Mouse (Mus musculus) thymus, adult 2 months (tissue): ENCODE measurements at regions not wholly inside any gene's neighbourhood (a gene's known extent, or its start where the extent isn't known, plus 50 kb on each side); places are given as distances from the start of the nearest gene placed in this dataset.
"Not testable (repeated sequence)": the region's sequence is repeated elsewhere in the genome, so short reads cannot be mapped to it uniquely, and the experiment has no call there.

ENCODE experiments used
- DNase-seq: peaks from one replicate; pipeline ENCODE4 v3.0.0; 2021
- H3K27ac ChIP-seq: fragments of 200-500 bp; 2 replicates; pipeline ENCODE4 v1.5.1; 2012; ENCODE audit warnings: low read length, control low read depth; ENCODE audit not compliant: control insufficient read depth, insufficient read depth
- H3K27me3 ChIP-seq: fragments of 200-500 bp; 2 replicates; pipeline ENCODE4 v1.6.1; 2012; ENCODE audit warnings: mild to moderate bottlenecking, low read length, moderate library complexity, mixed read lengths; ENCODE audit not compliant: control insufficient read depth, insufficient read depth
- H3K36me3 ChIP-seq: fragments of 200-500 bp; 2 replicates; pipeline ENCODE4 v1.6.1; 2012; ENCODE audit warnings: mild to moderate bottlenecking, low read length, moderate library complexity; ENCODE audit not compliant: control insufficient read depth, insufficient read depth
- H3K4me1 ChIP-seq: fragments of 200-500 bp; replicated peaks from 2 replicates; pipeline ENCODE4 v1.6.1; 2012; ENCODE audit warnings: low read length; ENCODE audit not compliant: control insufficient read depth, insufficient read depth
- H3K4me3 ChIP-seq: fragments of 200-500 bp; 2 replicates; pipeline ENCODE4 v1.5.1; 2012; ENCODE audit warnings: mild to moderate bottlenecking, low read length, control low read depth, moderate library complexity; ENCODE audit not compliant: control insufficient read depth, insufficient read depth
- CTCF ChIP-seq: fragments of 200-500 bp; IDR thresholded peaks from 2 replicates; pipeline ENCODE4 v1.5.1; 2012; ENCODE audit warnings: mild to moderate bottlenecking, control low read depth, low read length, moderate library complexity, borderline replicate concordance; ENCODE audit not compliant: control insufficient read depth, poor library complexity, insufficient read depth; ENCODE audit errors: extremely low read depth
- POLR2A ChIP-seq: fragments of 200-500 bp; IDR thresholded peaks from 2 replicates; pipeline ENCODE4 v1.6.1; 2012; ENCODE audit warnings: mild to moderate bottlenecking, low read length, control low read depth, moderate library complexity; ENCODE audit not compliant: control insufficient read depth, poor library complexity, insufficient read depth; ENCODE audit errors: extremely low read depth
- WGBS: fragments of 180-500 bp; shearing (Covaris S2); methylation state at CpG from one replicate; pipeline ENCODE4 v1.1.7; 2018; 5-methylcytosine and 5-hydroxymethylcytosine counted together

DNA sequence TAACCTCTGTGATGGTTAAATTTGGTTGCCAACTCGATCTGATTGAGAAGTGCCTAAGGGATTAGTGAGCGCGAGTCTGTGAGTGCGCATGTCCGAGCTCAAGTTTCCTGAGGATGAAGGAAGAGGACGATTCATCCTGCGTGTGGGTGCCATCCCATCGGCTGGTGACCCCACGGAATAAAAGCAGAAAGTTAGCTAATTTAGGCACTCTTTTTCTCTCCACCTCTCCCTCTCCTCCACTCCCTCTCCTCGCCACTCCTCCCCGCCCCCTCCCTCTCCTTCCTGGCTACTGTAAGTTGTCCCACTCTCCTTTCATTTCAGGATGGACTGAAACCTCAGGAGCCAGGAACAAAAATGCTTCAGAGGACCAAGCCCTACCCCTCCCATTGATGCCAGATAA lies 168.9 kb upstream of the Gm10131 start:
- Histone ChIP-seq H3K4me3 (no peak overlapping the region), H3K27ac (no peak overlapping the region), H3K27me3 (no peaks in the 10 kb centered on the region), H3K36me3 (no peaks in the 10 kb centered on the region), H3K4me1 (peaks cover 10% of the 10 kb centered on the region)
- TF ChIP-seq POLR2A (no peak), CTCF (no peak)
- DNase-seq: no peak
- WGBS: no CpG with 5 or more reads among the region's 11 CpGs

GRCm38 (mm10) chr8:34275977-34276660 lies 164.6 kb upstream of the Gm10131 start:
- Histone ChIP-seq H3K4me1 (peaks cover 8% of the 10 kb centered on the region), H3K36me3 (no peaks in the 10 kb centered on the region), H3K27ac (no peak overlapping the region), H3K27me3 (no peaks in the 10 kb centered on the region), H3K4me3 (no peak overlapping the region)
- WGBS: 34% methylated on average over 7 of the region's 7 CpGs
- TF ChIP-seq POLR2A (no peak), CTCF (no peak)
- no peak for DNase-seq

GRCm38 (mm10) chr8:34274796-34275195 lies 163.3 kb upstream of the Gm10131 start:
- H3K4me3 ChIP-seq, H3K27me3 ChIP-seq, H3K4me1 ChIP-seq, DNase-seq, H3K27ac ChIP-seq, H3K36me3 ChIP-seq: not testable (repeated sequence)
- WGBS: 97% methylated on average over 2 of the region's 2 CpGs

GRCm38 (mm10) chr8:34274171-34274570 lies 162.6 kb upstream of the Gm10131 start:
- Histone ChIP-seq H3K36me3 (no peaks in the 10 kb centered on the region), H3K27ac (no peak overlapping the region), H3K4me3 (no peak overlapping the region), H3K27me3 (no peaks in the 10 kb centered on the region), H3K4me1 (peaks cover 8% of the 10 kb centered on the region)
- DNase-seq: no peak
- WGBS: 96% methylated on average over 6 of the region's 6 CpGs
- TF ChIP-seq CTCF (no peak), POLR2A (no peak)

DNA sequence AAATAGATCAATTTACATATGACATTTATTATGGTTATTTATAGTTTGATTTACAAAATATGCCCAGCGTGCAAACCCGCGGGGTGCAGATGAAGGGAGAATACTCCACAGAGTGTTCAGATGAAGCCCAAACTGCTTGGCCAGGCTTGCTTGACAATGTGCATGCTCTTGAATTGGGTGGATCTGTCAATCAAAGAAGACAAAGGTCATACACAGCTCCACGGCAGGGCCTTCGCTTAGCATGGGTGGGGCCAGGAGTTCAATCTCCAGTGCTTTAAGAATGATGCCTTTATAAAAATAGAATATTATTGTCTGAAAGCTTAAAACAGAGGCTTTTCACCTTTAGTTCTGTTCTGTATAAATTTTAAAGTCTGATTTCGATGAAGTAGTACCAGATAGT lies 158.3 kb upstream of the Gm10131 start:
- Histone ChIP-seq H3K27ac (no peak overlapping the region), H3K4me3 (no peak overlapping the region), H3K36me3 (no peaks in the 10 kb centered on the region), H3K27me3 (no peaks in the 10 kb centered on the region), H3K4me1 (peaks cover 6% of the 10 kb centered on the region; the same call in 1 of the 2 replicates)
- 87% methylated on average over 6 of the region's 6 CpGs for WGBS
- DNase-seq: no peak
- TF ChIP-seq POLR2A (no peak), CTCF (no peak)

DNA sequence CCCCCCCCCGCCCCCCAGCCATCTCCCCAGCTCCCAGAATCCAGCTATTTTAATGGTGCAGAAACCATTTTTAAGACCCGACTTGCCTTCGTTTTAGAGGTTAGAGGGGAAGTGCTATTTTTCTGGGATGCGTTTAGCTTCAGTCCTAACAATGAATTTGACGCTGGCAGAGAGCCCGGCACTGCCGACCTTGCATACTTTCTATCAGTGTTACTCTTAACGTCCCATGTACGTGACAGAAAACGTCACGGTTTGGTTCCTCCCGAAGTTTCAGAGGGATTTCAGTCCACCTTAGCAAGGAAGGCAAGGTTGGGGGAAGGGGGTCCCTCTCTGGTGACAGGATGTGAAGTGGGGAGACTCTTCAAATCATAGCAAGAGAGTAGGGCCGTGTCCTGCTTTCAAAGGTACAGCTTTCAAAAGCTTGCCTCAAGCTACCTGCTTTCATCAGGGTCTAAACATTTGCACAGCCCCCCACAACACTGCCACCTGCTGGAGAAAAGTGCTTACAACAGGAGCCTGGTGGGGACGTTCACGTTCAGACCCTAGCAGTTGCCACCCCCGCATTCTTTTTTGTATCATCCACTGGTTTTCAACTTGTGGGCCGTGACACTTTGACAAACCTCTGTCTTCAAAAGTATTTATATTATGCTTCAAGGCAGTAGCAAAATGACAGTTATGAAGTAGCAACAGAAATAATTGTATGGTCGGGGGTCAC lies 157.4 kb upstream of the Gm10131 start:
- 92% methylated on average over 18 of the region's 18 CpGs for WGBS
- peaks cover under 1% of the 10 kb centered on the region; the same call in 1 of the 2 replicates for H3K4me1 ChIP-seq
- no peaks in the 10 kb centered on the region for H3K36me3 ChIP-seq
- no peaks in the 10 kb centered on the region for H3K27me3 ChIP-seq
- TF ChIP-seq POLR2A: no peak
- TF ChIP-seq CTCF: 0 out of 2 replicates have a peak, but pooled peaks have one; percentile 30
- H3K27ac ChIP-seq: no peak overlapping the region
- H3K4me3 ChIP-seq: no peak overlapping the region
- DNase-seq: peak; percentile 8

DNA sequence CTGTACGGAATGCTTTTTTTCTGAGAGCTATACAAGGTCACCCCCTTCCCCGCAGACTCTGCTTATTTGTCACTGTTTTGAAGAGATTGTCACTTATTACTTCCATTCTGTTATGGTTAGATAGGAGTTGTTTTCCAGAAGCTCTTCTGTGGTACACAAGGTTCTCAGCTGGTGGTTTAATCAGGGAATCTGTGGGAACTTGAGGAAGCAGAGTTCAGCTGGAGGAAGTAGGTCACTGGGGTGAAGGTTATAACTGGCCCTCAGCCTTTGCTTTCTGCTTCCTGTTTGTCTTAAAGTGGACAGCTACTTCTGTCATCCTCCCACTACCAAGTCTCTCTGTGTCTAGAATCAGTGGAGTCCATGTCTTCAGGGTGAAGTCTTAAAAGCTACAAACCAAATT lies 143.4 kb upstream of the Gm10131 start:
- TF ChIP-seq POLR2A (no peak), CTCF (no peak)
- DNase-seq: no peak
- Histone ChIP-seq H3K4me3 (no peak overlapping the region), H3K27ac (no peak overlapping the region), H3K4me1 (no peaks in the 10 kb centered on the region; the same call in 1 of the 2 replicates), H3K27me3 (no peaks in the 10 kb centered on the region), H3K36me3 (no peaks in the 10 kb centered on the region)
- WGBS: 95% methylated on average over 2 of the region's 2 CpGs
